Mouse (Mus musculus) intestine, postnatal 0 days (tissue): ENCODE measurements around the gene Ostf1. TPM values are rescaled to one million over a fixed set of nuclear protein-coding genes. Genes with fewer than 3 reads are reported as not detected.

Experiments
- ATAC-seq: fragments of 200-750 bp; cut with Nextera tagmentation; 2 replicates; pipeline ENCODE4 v1.8.0; 2017; ENCODE audit warnings: mild to moderate bottlenecking, moderate TSS enrichment, moderate library complexity
- H3K27ac ChIP-seq: fragments of 300-500 bp; sonication (generic); 2 replicates; pipeline ENCODE4 v1.5.1; 2014; ENCODE audit warnings: mild to moderate bottlenecking, low read depth, low read length, moderate library complexity
- H3K27me3 ChIP-seq: fragments of 300-500 bp; sonication (generic); replicated peaks from 2 replicates; pipeline ENCODE4 v1.6.1; 2014; ENCODE audit warnings: low read length, mixed read lengths; ENCODE audit not compliant: control insufficient read depth, insufficient read depth
- H3K36me3 ChIP-seq: fragments of 300-500 bp; sonication (generic); 2 replicates; pipeline ENCODE4 v1.6.1; 2014; ENCODE audit warnings: mild to moderate bottlenecking, moderate library complexity; ENCODE audit not compliant: control insufficient read depth, insufficient read depth
- H3K4me1 ChIP-seq: fragments of 300-500 bp; sonication (generic); replicated peaks from 2 replicates; pipeline ENCODE4 v1.6.1; 2014; ENCODE audit warnings: antibody characterized with exemption, low read length, mixed read lengths; ENCODE audit not compliant: control insufficient read depth, insufficient read depth
- H3K4me2 ChIP-seq: fragments of 300-500 bp; sonication (generic); replicated peaks from 2 replicates; pipeline ENCODE4 v1.6.1; 2014; ENCODE audit warnings: low read depth, mild to moderate bottlenecking, moderate library complexity
- H3K4me3 ChIP-seq: fragments of 300-500 bp; sonication (generic); 2 replicates; pipeline ENCODE4 v1.5.1; 2014; ENCODE audit warnings: low read depth, low read length
- H3K9ac ChIP-seq: fragments of 300-500 bp; sonication (generic); 2 replicates; pipeline ENCODE4 v1.6.1; 2014; ENCODE audit warnings: mild to moderate bottlenecking, low read depth, low read length
- H3K9me3 ChIP-seq: fragments of 300-500 bp; sonication (generic); 2 replicates; pipeline ENCODE4 v1.6.1; 2016; ENCODE audit warnings: mixed run types; ENCODE audit not compliant: control insufficient read depth
- CTCF ChIP-seq: sonication (generic); IDR thresholded peaks from 2 replicates; pipeline ENCODE4 v1.5.1; 2016; ENCODE audit warnings: low read depth, mild to moderate bottlenecking, control low read depth, antibody characterized with exemption, moderate library complexity
- WGBS: fragments of 180-500 bp; shearing (Covaris S2); extraction: QIAGEN DNeasy Blood & Tissue Kit; methylation state at CpG from one replicate; pipeline ENCODE4 v1.1.7; 2014; 5-methylcytosine and 5-hydroxymethylcytosine counted together
- polyA plus RNA-seq: library from polyadenylated mRNA; unstranded; fragments of >200 nt; fragmentation: Nextera tagmentation; extraction: Ambion mirVana; gene quantifications from 2 replicates; pipeline ENCODE4 v1.2.1, GENCODE M21; 2015

Gene Ostf1
- 140 and 143 TPM in 2 replicates for polyA plus RNA-seq

DNA sequence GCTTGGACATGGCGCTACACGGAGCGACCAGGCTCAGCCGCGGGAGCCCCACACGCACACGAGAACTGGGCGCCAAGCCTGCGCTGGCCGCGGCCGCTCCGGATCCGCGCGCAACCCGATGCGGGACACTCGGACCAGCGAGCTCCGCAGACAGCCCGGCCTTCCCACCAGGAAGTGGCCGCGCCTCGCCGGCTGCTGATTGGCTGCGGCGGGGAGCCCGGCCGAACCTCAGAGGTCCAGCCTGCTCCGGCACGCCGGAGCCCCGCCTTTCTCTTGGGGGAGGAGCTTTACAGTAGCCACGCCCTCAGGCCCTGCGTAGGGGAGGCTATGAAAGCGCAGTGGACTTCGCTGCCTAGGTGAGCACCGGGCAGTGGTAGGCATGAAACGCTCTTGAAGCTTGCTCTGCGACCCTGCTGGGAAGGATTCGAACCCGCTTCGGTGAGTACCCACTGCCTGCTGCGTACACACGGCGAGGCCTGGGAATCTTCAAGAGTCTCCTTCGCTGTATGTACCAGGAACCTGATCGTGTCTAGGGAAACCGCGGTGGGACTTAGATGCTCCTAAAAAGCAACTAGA is at the start of gene Ostf1, which contains the start of gene Nmrk1:
Gene Ostf1, minus strand, starts transcription at position 180 of the 576 bp plus-strand sequence.
Gene Nmrk1, plus strand, starts transcription at position 307 of the 576 bp plus-strand sequence.
- Histone ChIP-seq H3K27me3 (no peaks in the 10 kb centered on the region), H3K9me3 (no peaks in the 10 kb centered on the region), H3K36me3 (no peaks in the 10 kb centered on the region), H3K4me3 (peak within 1 kb of the TSS; percentile 96), H3K4me2 (peak within 1 kb of the TSS; percentile 64), H3K4me1 (no peaks in the 10 kb centered on the region), H3K27ac (peak within 1 kb of the TSS; percentile 98), H3K9ac (peak within 1 kb of the TSS; percentile 93)
- 0 out of 2 replicates have a peak, but pooled peaks have one; percentile 6 for TF ChIP-seq CTCF
- ATAC-seq = peak; percentile 99
- under 1% methylated on average over 50 of the region's 51 CpGs for WGBS

DNA sequence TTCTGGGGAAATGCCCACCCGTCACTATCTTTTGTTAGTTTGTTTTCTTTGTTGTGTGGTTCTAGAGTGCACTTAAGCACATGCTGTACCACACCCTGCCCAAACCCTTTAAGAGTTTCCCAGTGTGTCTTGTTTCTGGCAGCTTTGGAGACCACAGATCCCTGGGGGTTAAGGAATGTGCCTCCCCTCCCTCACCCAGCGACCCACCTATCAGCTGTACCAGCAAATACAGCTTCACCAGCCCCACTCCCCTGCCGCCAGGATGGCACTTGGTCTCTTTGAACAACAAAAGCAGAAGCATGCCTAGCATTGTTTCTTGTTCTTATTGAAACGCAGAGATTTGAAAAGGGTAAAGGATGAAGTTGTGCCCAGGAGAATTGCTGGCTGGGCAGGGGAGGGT is 41.5 kb upstream of the Ostf1 start:
- WGBS = 69% methylated on average over 4 of the region's 4 CpGs

DNA sequence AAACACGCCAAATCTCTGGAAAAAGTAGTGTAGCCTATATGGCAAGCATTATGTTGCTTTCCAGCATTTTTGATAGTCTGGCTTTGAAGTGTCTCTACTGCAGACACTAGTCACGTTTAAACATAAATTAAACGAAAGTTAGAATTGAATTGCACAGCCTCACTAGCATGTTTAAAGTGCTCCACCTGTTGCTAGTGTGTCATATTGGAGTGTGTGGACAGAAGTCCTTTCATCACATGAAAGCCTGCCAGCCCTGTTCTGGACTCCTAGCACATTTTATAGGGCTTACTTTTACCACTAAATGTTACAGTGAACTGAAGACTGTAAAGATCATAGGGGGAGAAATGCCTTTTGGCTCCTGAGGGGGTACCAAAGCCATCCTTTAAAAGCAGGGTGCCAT is 40.9 kb upstream of the Ostf1 start:
- Histone ChIP-seq H3K36me3 (no peaks in the 10 kb centered on the region), H3K27me3 (no peaks in the 10 kb centered on the region), H3K9ac (no peak overlapping the region), H3K4me2 (peak overlapping the region; percentile 85), H3K27ac (no peak overlapping the region), H3K4me1 (no peaks in the 10 kb centered on the region), H3K4me3 (no peak overlapping the region), H3K9me3 (no peaks in the 10 kb centered on the region)
- ATAC-seq = no peak
- no peak for TF ChIP-seq CTCF
- 66% methylated on average over 3 of the region's 3 CpGs for WGBS

More for the DNA sequence above, 41.5 kb upstream of the Ostf1 start:
- H3K4me2 ChIP-seq = no peak overlapping the region
- no peak overlapping the region for H3K4me3 ChIP-seq
- no peaks in the 10 kb centered on the region for H3K4me1 ChIP-seq
- H3K9ac ChIP-seq = no peak overlapping the region
- H3K27ac ChIP-seq = no peak overlapping the region
- TF ChIP-seq CTCF = no peak
- no peaks in the 10 kb centered on the region for H3K36me3 ChIP-seq
- no peaks in the 10 kb centered on the region for H3K27me3 ChIP-seq
- ATAC-seq = no peak
- H3K9me3 ChIP-seq = no peaks in the 10 kb centered on the region

DNA sequence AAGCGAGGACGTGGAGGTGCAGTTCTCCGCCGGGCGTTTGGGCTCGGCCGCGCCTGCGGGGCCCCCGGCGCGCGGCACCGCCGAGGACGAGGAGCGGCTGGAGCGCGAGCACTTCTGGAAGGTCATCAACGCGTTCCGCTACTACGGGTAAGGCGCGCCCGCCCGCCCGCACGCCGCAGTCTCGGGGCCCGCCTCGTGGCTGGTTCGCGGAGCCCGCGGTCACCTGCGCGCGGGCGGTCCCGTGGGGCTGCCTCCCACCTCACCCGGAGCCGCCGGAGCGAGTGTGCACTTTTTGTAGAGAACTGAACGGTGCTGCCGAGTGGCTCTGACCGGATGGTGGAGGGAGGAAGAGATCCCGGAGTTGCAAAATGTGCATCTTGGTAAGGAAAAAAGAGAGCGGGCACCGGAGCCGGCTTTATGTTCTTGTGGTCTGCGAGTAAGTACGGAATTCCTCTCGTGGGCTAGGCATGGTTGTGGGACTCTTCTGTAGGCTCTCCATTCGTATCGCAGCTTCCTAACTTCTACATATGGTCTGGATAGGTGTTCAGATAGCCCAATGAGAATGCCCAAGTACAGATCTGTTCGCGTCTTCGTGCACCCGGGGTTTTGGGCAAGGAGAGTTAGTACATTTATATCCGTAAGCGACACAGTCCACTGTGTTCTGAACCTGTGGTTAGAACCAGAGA is 39.6 kb upstream of the Ostf1 start:
- ATAC-seq = peak; percentile 75
- peak overlapping the region; percentile 89 for H3K27ac ChIP-seq
- H3K4me1 ChIP-seq = no peaks in the 10 kb centered on the region
- peak overlapping the region; percentile 73 for H3K9ac ChIP-seq
- under 1% methylated on average over 57 of the region's 64 CpGs for WGBS
- no peaks in the 10 kb centered on the region for H3K36me3 ChIP-seq
- no peaks in the 10 kb centered on the region for H3K27me3 ChIP-seq
- TF ChIP-seq CTCF = no peak
- H3K9me3 ChIP-seq = no peaks in the 10 kb centered on the region
- peak overlapping the region; percentile 85 for H3K4me2 ChIP-seq
- peak overlapping the region; percentile 74 for H3K4me3 ChIP-seq

DNA sequence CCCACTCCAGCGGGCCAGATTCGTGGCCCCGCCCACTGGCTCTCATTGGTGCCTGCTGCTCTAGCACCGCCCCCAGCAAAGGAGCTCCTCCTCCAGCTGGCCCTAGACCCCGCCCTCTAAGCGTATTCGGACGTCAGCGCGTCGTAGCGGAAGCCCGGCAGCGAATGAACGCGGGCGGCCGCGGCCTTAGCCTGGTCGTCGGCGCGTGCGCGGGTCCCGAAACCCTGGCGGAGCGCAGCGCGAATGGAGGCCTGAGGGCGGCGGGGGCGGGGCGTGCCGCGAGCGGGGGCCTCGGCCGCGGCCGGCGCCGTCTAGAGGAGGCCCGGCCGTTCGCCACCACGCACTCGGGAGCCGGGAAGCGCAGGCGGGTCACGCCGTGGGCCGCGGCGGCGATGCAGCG is 39.0 kb upstream of the Ostf1 start, which contains the start of gene Carnmt1:
Gene Carnmt1, plus strand, starts transcription at position 157 of the 400 bp plus-strand sequence.
- Histone ChIP-seq H3K27me3 (no peaks in the 10 kb centered on the region), H3K36me3 (no peaks in the 10 kb centered on the region), H3K4me3 (peak within 1 kb of the TSS; percentile 74), H3K4me2 (peak within 1 kb of the TSS; percentile 85), H3K27ac (peak within 1 kb of the TSS; percentile 89), H3K9ac (peak within 1 kb of the TSS; percentile 73), H3K4me1 (no peaks in the 10 kb centered on the region), H3K9me3 (no peaks in the 10 kb centered on the region)
- WGBS = under 1% methylated on average over 46 of the region's 58 CpGs
- TF ChIP-seq CTCF = no peak
- peak; percentile 97 for ATAC-seq

DNA sequence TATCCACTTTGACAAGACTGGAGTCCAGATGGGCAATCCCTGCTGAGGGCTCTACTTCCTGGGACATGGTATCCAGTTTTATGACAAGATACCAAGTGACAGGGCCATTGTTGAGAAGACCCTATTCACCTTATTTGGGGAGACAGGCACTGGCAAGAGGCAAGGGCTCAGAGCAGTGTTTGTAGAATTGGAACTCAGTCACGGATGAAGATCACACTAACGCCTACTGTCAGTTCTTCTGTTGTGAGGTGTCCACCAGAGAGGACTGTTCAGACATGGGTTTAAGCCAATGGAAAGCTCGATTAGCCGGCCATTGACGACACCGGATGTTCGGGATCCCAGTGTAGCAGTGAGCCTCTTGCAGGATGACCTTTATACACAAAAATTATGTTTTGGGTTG is 37.9 kb upstream of the Ostf1 start:
- Histone ChIP-seq H3K9ac (no peak overlapping the region), H3K4me2 (no peak overlapping the region), H3K36me3 (no peaks in the 10 kb centered on the region), H3K4me1 (no peaks in the 10 kb centered on the region), H3K27me3 (no peaks in the 10 kb centered on the region), H3K4me3 (no peak overlapping the region), H3K27ac (no peak overlapping the region), H3K9me3 (no peaks in the 10 kb centered on the region)
- WGBS = 98% methylated on average over 7 of the region's 7 CpGs
- TF ChIP-seq CTCF = no peak
- no peak for ATAC-seq
